Mouse (Mus musculus) kidney, adult 2 months (tissue): ENCODE results near the gene Ppm1h.

Experiments used
- CTCF ChIP-seq: fragments of 200-500 bp; conservative IDR thresholded peaks from 2 replicates; pipeline ENCODE4 v1.5.1; 2011; ENCODE audit warnings: low read depth, mild to moderate bottlenecking, control low read depth, low read length, moderate library complexity, mixed read lengths; ENCODE audit not compliant: insufficient read depth, insufficient read length
- POLR2A ChIP-seq: fragments of 200-500 bp; IDR thresholded peaks from one replicate; pipeline ENCODE4 v1.6.1; 2011; ENCODE audit warnings: low read depth, low read length, control low read depth

DNA sequence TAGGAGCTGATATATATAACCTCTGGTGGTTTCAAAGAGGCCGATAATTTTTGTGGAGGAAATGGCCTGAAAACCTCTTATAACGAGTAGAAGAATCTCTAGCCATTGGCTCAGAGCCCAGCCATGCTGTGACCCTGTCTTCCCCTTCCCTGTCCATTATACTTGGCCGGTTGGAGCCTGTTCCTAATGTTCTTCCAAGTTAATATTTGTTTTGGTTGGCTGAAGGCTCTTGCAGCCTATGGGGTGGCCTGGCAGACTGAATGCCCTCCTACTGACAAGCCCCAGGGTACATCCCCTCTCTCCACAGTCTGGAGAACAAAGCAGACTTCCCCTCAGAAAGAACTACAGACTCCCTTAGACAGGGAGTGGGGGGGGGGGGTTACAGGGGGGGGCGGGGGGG is 104.2 kb downstream of the Ppm1h start:
- TF ChIP-seq CTCF (no peak), POLR2A (no peak)
